Mouse (Mus musculus) myocyte (in vitro differentiated cells): Measurements from ENCODE around the gene Atp5f1.

Experiments
- E2F4 ChIP-seq: IDR thresholded peaks from one replicate; pipeline ENCODE4 v1.6.1; 2011; ENCODE audit warnings: mild to moderate bottlenecking, control low read depth, moderate library complexity; ENCODE audit not compliant: insufficient read depth
- MAX ChIP-seq: IDR thresholded peaks from one replicate; pipeline ENCODE4 v1.6.1; 2011; ENCODE audit warnings: low read depth, mild to moderate bottlenecking, control low read depth
- MYOD1 ChIP-seq, 3 experiments: IDR thresholded peaks; one replicate each; pipeline ENCODE4 v1.6.1; 2011; ENCODE audit warnings: control low read depth in 2 of 3, low read depth in 2 of 3, mild to moderate bottlenecking in 2 of 3, moderate library complexity in 1 of 3; ENCODE audit not compliant: insufficient read length in 2 of 3, control insufficient read depth in 1 of 3
- MYOG ChIP-seq, 3 experiments: IDR thresholded peaks; one replicate each; pipeline ENCODE4 v1.6.1; 2011; ENCODE audit warnings: control low read depth in 2 of 3, low read depth in 2 of 3, mild to moderate bottlenecking in 2 of 3; ENCODE audit not compliant: insufficient read length in 2 of 3, control insufficient read depth in 1 of 3, insufficient read depth in 1 of 3
- POLR2A ChIP-seq: IDR thresholded peaks from one replicate; pipeline ENCODE4 v1.6.1; 2011; ENCODE audit warnings: low read depth, mild to moderate bottlenecking, control low read depth, moderate library complexity; ENCODE audit not compliant: insufficient read length
- REST ChIP-seq: IDR thresholded peaks from one replicate; pipeline ENCODE4 v1.6.1; 2011; ENCODE audit warnings: mild to moderate bottlenecking, control low read depth, moderate library complexity; ENCODE audit not compliant: insufficient read depth, insufficient read length
- TCF12 ChIP-seq: IDR thresholded peaks from one replicate; pipeline ENCODE4 v1.6.1; 2011; ENCODE audit warnings: mild to moderate bottlenecking, control low read depth; ENCODE audit not compliant: poor library complexity, insufficient read depth, severe bottlenecking
- USF1 ChIP-seq: IDR thresholded peaks from one replicate; pipeline ENCODE4 v1.6.1; 2011; ENCODE audit warnings: low read depth, mild to moderate bottlenecking, control low read depth, moderate library complexity

DNA sequence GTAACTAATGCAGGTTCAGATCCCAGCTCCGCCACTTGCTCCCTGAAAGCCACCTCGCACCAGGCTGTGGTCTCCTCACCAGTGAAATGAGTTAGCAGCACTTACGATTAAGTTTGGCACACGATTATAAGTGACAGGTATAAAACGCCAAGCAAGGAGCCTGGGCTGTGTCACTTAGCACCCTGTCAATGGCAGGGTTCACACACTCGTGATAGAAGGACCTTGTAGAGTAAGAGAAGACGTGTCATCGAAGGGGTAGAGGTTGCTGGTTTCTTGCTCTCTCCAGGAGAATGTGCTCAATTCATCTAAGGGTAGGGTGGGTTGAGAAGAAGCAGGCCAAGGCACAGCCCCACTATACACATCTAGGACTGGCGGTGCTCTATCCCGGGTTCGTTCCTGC, 61.0 kb downstream of the Atp5f1 start:
- TF ChIP-seq USF1 (no peak), POLR2A (no peak), MAX (no peak), REST (no peak), MYOD1 (IDR thresholded peaks at IDR 0.05; ENCODE audit: control insufficient read depth in 1 of 3, insufficient read length in 2 of 3, low read depth in 2 of 3) (no peak), TCF12 (no peak), MYOG (IDR thresholded peaks at IDR 0.05; ENCODE audit: control insufficient read depth in 1 of 3, insufficient read depth in 1 of 3, insufficient read length in 2 of 3, low read depth in 2 of 3) (no peak), E2F4 (no peak)
